Mouse (Mus musculus) liver, adult 2 months (tissue): ENCODE results near the gene Palm.
A peak's percentile ranks its signal among the peaks of the same experiment; 100 is the strongest.

ENCODE experiments used
- CTCF ChIP-seq: fragments of 200-500 bp; IDR thresholded peaks from 2 replicates; pipeline ENCODE4 v1.5.1; 2011; ENCODE audit warnings: low read depth, low read length, control low read depth
- POLR2A ChIP-seq: fragments of 200-500 bp; IDR thresholded peaks from 2 replicates; pipeline ENCODE4 v1.6.1; 2011; ENCODE audit warnings: low read length, control low read depth; ENCODE audit not compliant: insufficient read depth; ENCODE audit errors: extremely low read depth

GRCm38 (mm10) chr10:79788386-79789158 lies 4.8 kb upstream of the Palm start:
- TF ChIP-seq CTCF (peak; percentile 64), POLR2A (no peak)
